Mouse (Mus musculus) CD8-positive naive resting alpha-beta T cell, adult 2 months (primary cell): ENCODE measurements around the gene Lmo4.

ENCODE experiments used
- DNase-seq, 2 experiments: peaks; one replicate each; pipeline ENCODE4 v3.0.0; 2022; ENCODE audit warnings: low read depth in 2 of 2, low spot score in 2 of 2

Lmo4 gene

GRCm38 (mm10) chr3:144204413-144205311, at the start of gene Lmo4:
Gene Lmo4, minus strand, starts transcription at chr3:144205220.
- DNase-seq: peak; percentile 69 to 70

DNA sequence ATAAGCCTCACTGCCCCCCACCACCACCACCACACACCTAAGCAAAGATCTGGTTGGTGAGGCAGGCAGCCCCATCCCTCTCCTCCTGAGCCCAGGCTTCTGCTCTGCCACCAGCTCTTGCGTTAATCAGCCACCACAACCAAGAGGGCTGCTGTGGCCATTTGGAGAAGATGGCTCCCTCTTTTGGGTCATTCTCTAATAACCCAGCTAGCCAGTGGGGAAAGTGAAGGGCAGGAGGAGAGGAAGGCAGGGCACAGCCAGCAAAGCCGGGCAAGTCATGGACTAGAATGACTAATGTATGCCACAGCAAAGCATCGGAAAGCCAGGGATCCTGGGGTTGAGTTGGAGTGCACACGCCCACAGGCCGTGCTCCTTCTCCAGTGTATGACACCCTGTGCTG, 49.3 kb upstream of the Lmo4 start:
- no peak for DNase-seq

- DNase-seq: peak in 1 of 2 experiments; percentile 21
Measured at GRCm38 (mm10) chr3:144253018-144253417, 48.0 kb upstream of the Lmo4 start.

- no peak for DNase-seq
Measured at GRCm38 (mm10) chr3:144252109-144252508, 47.1 kb upstream of the Lmo4 start.

DNA sequence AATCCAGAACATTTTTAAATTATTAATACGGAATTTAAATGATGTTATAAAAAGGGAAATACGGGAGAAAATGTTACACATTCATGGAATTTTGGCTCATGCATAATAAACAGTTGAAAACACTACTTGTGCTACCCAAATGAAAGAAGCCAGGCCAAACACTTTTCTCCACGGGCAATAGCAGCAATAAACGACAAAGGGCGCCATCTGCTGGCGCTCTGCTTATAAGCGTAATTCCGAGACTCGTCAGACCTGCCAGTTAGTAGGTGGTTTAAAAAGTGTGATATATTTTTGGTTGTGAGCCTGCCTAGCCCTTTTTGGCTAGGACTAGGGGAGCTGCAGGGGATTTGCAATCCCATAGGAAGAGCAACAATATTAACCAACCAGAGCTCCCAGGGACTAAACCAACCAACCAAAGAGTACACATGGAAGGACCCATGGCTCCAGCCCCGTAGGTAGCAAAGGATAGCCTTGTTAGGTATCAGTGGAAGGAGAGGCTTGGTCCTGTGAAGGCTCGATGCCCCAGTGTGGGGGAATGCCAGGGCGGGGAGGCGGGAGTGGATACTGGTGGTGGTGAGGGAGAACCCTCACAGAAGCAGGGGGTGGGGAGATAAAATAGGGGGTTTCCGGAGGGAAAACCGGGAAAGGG, 37.1 kb upstream of the Lmo4 start:
- peak; percentile 66 to 80 for DNase-seq

GRCm38 (mm10) chr3:144241161-144241560, 36.1 kb upstream of the Lmo4 start:
- DNase-seq: no peak

DNA sequence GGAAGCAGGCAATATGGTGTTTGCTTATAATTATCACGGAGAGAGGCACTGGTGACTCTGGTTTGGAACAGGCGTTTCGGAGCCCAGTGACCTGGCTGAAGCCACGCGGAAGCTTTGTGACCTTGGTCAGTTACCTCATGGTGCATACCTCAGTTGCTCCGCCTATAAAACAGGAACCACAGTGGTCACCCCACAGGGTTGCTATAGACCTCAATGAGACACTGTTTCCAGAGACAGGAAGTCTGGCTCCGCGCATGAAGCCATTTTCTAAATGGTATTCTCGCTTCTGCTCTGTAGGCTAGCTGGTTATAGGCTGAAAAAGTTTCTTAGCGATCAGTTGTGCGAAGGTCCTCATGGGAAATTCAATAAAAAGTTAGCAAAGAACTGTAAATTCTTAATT, 33.5 kb upstream of the Lmo4 start:
- DNase-seq: no peak

GRCm38 (mm10) chr3:144232347-144233008, 27.5 kb upstream of the Lmo4 start:
- DNase-seq: no peak

DNA sequence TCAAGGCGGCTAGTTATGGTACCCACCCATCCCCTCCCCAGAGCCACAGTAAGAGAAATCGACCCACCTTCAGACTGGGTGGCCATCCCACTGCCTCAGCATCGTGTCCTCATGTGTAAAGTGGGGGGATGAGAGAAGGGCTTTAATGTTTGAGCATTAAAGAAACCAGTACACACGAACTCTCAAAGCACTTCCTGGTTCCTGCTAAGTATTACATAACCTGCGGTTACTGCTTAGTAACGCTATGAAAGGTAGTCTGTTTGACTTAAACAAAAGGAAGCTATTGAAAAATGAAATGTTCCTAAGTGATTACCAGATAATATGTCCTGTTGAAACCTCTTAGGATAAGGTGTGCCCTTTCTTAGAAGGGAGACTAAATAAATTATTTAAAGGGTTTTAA, 26.9 kb upstream of the Lmo4 start:
- DNase-seq: peak; percentile 23 to 50

- DNase-seq: no peak
Measured at GRCm38 (mm10) chr3:144231419-144231818, 26.4 kb upstream of the Lmo4 start.

GRCm38 (mm10) chr3:144230016-144230415, 25.0 kb upstream of the Lmo4 start:
- DNase-seq: no peak

GRCm38 (mm10) chr3:144229312-144229711, 24.3 kb upstream of the Lmo4 start:
- DNase-seq: no peak

- DNase-seq: no peak
Measured at GRCm38 (mm10) chr3:144225456-144226240, 20.6 kb upstream of the Lmo4 start.

DNA sequence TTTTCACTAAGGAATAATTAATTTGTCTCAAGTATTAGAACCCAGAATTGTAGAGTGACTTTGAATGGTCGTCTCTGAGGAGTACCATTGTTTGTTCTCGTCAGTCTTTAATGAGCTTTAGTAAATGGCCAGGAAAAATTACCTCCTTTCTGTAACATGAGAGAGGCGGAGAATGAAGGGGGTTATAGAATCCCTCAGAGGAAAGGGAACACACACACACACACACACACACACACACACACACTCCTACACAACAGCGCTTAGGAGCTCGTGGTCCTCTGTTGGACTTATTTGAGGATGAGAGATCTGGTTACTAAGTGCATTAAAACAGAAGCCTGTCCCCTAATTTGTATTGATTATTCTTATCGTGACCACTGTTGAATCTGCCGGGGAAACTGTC, 19.6 kb upstream of the Lmo4 start:
- DNase-seq: no peak

DNA sequence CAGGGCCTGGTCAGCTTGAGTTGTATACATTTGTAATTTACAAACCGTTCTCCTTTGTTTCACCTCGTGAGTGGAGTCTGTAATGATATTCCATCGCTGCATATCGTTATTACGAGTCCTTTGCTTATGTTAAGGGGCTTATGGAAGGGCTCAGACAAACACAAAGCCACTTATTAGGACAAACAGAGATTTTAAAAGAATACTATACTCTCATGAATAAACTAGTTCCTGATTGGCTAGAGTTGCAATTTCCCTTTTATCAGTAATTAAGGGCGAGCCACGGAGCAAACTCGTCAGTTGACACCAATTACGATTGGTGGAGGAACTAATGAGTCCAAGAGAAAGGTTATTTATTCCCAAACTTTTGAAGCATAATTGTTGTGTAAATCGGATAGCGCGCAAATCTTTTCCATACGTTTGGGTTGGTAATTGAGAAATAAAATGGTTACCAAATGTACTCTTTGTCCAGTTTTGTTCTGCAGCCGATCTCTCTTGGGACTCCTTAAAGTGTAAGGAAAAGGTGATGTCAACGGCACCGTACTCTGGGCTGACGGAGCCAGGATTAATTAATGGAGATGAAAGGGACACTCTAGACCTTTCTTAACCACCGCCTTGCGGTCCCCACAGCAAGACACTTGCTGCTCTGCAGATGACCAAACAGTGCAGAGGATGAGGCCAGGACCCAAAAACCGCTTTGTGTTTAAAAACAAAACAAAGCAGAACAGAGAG, 18.5 kb upstream of the Lmo4 start:
- no peak for DNase-seq

DNA sequence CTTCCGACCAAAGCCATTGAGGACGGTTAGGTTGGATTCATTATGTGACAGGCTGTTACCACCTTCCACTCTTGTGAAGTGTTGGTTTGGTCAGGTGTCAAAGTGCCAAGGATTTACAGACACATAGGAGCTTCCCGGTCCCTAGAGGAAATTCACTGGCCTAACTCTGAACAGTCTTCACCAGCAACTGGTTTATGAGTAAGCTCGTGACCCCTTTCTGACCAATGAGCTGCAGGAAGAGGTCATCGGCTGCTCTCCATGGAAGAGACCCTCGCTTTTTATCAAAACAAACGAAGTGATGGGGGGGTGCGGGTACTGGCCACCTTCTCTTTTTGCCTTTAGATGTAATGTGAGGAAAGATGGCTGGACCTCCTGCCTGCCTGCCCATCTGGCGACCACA, 17.4 kb upstream of the Lmo4 start:
- no peak for DNase-seq

DNA sequence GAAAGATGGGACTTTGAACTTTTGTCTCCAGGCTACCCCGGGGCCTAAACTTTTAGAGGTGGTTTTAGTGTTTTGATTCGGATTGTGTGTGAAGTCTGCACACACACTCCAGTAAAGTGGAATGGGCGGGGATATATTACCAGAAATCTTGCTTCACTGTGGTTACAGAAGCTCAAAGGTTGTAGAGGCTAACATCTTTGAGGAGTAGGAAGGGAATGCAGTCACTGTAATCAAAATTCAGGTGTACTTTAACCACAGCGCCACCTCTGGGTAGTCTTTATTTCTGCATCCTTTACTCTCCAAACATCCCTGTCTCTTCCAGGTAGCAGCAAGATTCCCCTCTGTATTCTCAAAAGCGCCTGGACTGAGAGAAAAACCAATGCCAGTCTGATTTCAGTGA, 2.5 kb upstream of the Lmo4 start:
- DNase-seq: peak; percentile 62 to 75

- no peak for DNase-seq
Measured at GRCm38 (mm10) chr3:144206942-144207341, 1.9 kb upstream of the Lmo4 start.

DNA sequence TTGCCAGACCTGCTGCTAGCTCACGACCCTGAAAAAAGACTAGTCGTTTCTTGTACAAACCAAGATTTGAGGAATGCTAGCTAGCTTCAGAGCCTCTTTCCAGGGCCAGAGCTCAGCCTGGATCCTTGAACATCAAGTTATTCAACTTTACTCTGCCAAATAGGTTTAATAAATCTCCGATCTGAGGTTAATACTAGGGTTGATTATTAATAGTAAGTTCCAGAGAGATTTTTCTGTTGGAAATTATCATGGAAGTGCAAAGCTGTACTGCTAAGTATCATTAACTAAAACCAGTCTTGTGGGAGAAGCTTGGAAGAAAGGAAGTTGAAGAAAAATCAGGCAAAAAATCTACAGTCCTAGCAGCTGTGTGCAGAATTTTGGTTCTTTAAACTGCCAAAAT, 1.2 kb upstream of the Lmo4 start:
- DNase-seq: no peak

DNA sequence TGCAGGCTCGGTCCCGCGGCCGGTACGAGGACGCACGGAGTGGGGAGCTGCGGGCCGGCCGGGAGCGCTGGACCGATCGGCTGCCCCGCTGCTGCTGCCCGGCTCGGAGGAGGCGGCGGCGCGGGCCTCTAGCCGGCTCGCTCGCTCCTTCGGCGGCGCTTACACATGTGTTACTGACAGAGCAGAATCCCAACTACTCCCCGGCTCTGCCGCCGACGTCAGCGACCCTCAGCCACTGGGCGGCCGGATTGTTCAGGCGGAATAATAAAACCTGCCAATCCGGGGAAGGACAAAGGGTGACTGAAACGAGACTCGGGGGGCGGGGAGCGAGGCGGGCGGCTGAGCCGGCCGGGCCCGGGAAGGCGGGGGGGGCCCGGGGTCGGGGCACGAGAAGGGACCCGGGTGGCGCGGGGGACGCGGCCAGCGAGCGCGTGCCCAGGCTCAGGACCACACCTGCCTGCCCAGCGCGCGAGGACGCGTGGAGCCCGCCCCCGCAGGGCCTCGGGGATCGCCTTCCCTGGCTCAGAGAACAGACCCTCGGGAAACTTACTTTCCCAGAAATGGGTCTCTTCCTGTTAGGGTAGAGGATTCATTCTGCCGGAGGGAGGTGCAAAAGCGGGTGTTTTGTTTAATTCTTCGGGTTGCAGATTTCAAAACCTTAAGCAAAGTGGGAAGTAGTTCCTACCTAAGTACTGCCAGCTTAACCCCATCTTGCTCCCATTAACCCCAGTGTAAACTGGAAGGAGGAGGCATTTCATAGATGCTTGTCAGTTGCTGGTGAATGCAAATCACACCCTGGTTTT, 532 bp upstream of the Lmo4 start:
- peak; percentile 86 for DNase-seq
